In genomic region chr7:78267461-78268007, GRCm38 (mm10) we compare ENCODE assay signal across 11 mouse cellular contexts.
A peak's percentile ranks its signal among the peaks of the same experiment; 100 is the strongest.
DNase-seq lines count a peak whose midpoint lies in the region; ATAC-seq and TF ChIP-seq lines count a peak whose summit lies in the region.
"Had no signal": no experiment of that assay in that cellular context is flagged by ENCODE, and none has a peak within 500 bp of the region (broad histone marks: within the 10 kb centered on the region; RNA-seq: fewer than 3 reads in every experiment).

No protein-coding gene starts in this region.

- no peak for TF ChIP-seq POLR2A in kidney, adult 2 months (IDR thresholded peaks at IDR 0.05; ENCODE audit: low read depth, low read length)
- no peak for TF ChIP-seq POLR2A in brain, embryonic 14.5 days (IDR thresholded peaks at IDR 0.05; ENCODE audit: borderline replicate concordance, extremely low read depth, insufficient read depth, insufficient read length, poor library complexity, severe bottlenecking)

- H3K4me3 ChIP-seq in kidney, postnatal 0 days (replicated peaks; ENCODE audit: low read depth, low read length) = no peak overlapping the region
- no peak overlapping the region for H3K4me3 ChIP-seq in kidney, adult 2 months (ENCODE audit: insufficient read depth, low read depth, low read length)
- H3K4me3 ChIP-seq in E14TG2a.4 (replicated peaks; ENCODE audit: low read length) = no peak overlapping the region
- H3K4me3 ChIP-seq: heart, embryonic 15.5 days; liver, embryonic 15.5 days had no signal

- DNase-seq in kidney, postnatal 0 days (ENCODE audit: low spot score) = peak; percentile 78
- DNase-seq in kidney, adult 2 months = no peak
- peak; percentile 79 for DNase-seq in brain, embryonic 14.5 days (ENCODE audit: low read depth)
- peak; percentile 26 for DNase-seq in hindlimb bud, embryonic 11.5 days (ENCODE audit: extremely low spot score, low read depth, low spot score)
- DNase-seq in testis, postnatal 14 days (ENCODE audit: low spot score) = no peak
- no peak for DNase-seq in urinary bladder, postnatal 36 days (ENCODE audit: low spot score in 2 of 2)
- DNase-seq: cerebellum, postnatal 25 days had no signal

- TF ChIP-seq CTCF in kidney, postnatal 0 days (IDR thresholded peaks at IDR 0.05; ENCODE audit: low read depth) = peak; percentile 79
- no peak for TF ChIP-seq CTCF in kidney, adult 2 months (conservative IDR thresholded peaks at IDR 0.05; ENCODE audit: insufficient read depth, insufficient read length, low read depth, low read length)
- TF ChIP-seq CTCF in E14TG2a.4 (conservative IDR thresholded peaks at IDR 0.05; ENCODE audit: low read length) = peak; percentile 41
- peak; percentile 65; the same call in 1 of the 2 replicates for TF ChIP-seq CTCF in brain, embryonic 14.5 days (IDR thresholded peaks at IDR 0.05; ENCODE audit: borderline replicate concordance, extremely low read depth, insufficient read depth, insufficient read length)

- no peak for ATAC-seq in kidney, postnatal 0 days (replicated peaks; ENCODE audit: low FRiP score, low read depth)
- no peak for ATAC-seq in megakaryocyte-erythroid progenitor cell, adult 5-6 weeks (replicated peaks; ENCODE audit: low FRiP score, low TSS enrichment, poor library complexity, severe bottlenecking)

- no peaks in the 10 kb centered on the region for H3K9me3 ChIP-seq in kidney, postnatal 0 days (replicated peaks; ENCODE audit: low read length)
- peaks cover 13% of the 10 kb centered on the region for H3K9me3 ChIP-seq in E14TG2a.4 (ENCODE audit: low read length)
- H3K9me3 ChIP-seq: heart, embryonic 15.5 days; liver, embryonic 15.5 days had no signal

- no peaks in the 10 kb centered on the region for H3K27me3 ChIP-seq in kidney, postnatal 0 days (ENCODE audit: insufficient read depth, low read length)
- H3K27me3 ChIP-seq in kidney, adult 2 months (replicated peaks; ENCODE audit: control insufficient read depth, insufficient read depth, low read length) = no peaks in the 10 kb centered on the region
- no peaks in the 10 kb centered on the region for H3K27me3 ChIP-seq in E14TG2a.4 (ENCODE audit: insufficient read depth, low read length)
- H3K27me3 ChIP-seq: heart, embryonic 15.5 days; liver, embryonic 15.5 days had no signal

- H3K27ac ChIP-seq in kidney, postnatal 0 days = no peak overlapping the region
- no peak overlapping the region for H3K27ac ChIP-seq in kidney, adult 2 months (ENCODE audit: insufficient read depth, low read depth, low read length)
- H3K27ac ChIP-seq: heart, embryonic 15.5 days; liver, embryonic 15.5 days had no signal

- no peaks in the 10 kb centered on the region for H3K36me3 ChIP-seq in kidney, postnatal 0 days (ENCODE audit: insufficient read depth, low read length)
- no peaks in the 10 kb centered on the region for H3K36me3 ChIP-seq in kidney, adult 2 months (ENCODE audit: control insufficient read depth, insufficient read depth, low read length)
- H3K36me3 ChIP-seq in E14TG2a.4 (ENCODE audit: insufficient read depth, low read length) = no peaks in the 10 kb centered on the region
- H3K36me3 ChIP-seq: heart, embryonic 15.5 days; liver, embryonic 15.5 days had no signal

- H3K4me2 ChIP-seq in kidney, postnatal 0 days (ENCODE audit: low read length) = no peak overlapping the region
- H3K4me2 ChIP-seq: heart, embryonic 15.5 days; liver, embryonic 15.5 days had no signal

- 30% methylated on average over 1 of the region's 1 CpGs for WGBS in kidney, postnatal 0 days
- 26% methylated on average over 1 of the region's 1 CpGs for WGBS in kidney, adult 2 months

- H3K4me1 ChIP-seq in kidney, postnatal 0 days (replicated peaks; ENCODE audit: insufficient read depth, low read length) = no peaks in the 10 kb centered on the region
- H3K4me1 ChIP-seq in kidney, adult 2 months (ENCODE audit: control insufficient read depth, insufficient read depth, low read length) = no peaks in the 10 kb centered on the region
- no peaks in the 10 kb centered on the region for H3K4me1 ChIP-seq in E14TG2a.4 (replicated peaks; ENCODE audit: low read depth, low read length)
- H3K4me1 ChIP-seq: heart, embryonic 15.5 days; liver, embryonic 15.5 days had no signal

- no peak overlapping the region for H3K9ac ChIP-seq in kidney, postnatal 0 days (ENCODE audit: low read depth, low read length)
- H3K9ac ChIP-seq: heart, embryonic 15.5 days; liver, embryonic 15.5 days had no signal

Comparison
In these comparisons a context has a peak if more than half of its experiments do, and no peak if none do; other contexts are left out.
1. DNase-seq: peak in kidney, postnatal 0 days (single experiment), brain, embryonic 14.5 days (single experiment) and hindlimb bud, embryonic 11.5 days (single experiment); none in kidney, adult 2 months (single experiment), testis, postnatal 14 days (single experiment) and urinary bladder, postnatal 36 days (0 of 2).